Mouse (Mus musculus) midbrain, embryonic 14.5 days (tissue): ENCODE measurements at regions not wholly inside any gene's neighbourhood (a gene's known extent, or its start where the extent isn't known, plus 50 kb on each side); places are given as distances from the start of the nearest gene placed in this dataset.

Experiments used
- ATAC-seq: fragments of 200-750 bp; cut with Nextera tagmentation; 2 replicates; pipeline ENCODE4 v1.8.0; 2017; ENCODE audit warnings: moderate number of reproducible peaks, moderate library complexity; ENCODE audit not compliant: low FRiP score, low TSS enrichment
- DNase-seq: peaks from one replicate; pipeline ENCODE4 v3.0.0-alpha.2; 2015
- H3K27ac ChIP-seq: fragments of 300-500 bp; sonication (generic); replicated peaks from 2 replicates; pipeline ENCODE4 v1.5.1; 2014; ENCODE audit warnings: mild to moderate bottlenecking, low read depth, low read length, moderate library complexity
- H3K27me3 ChIP-seq: fragments of 300-500 bp; sonication (generic); 2 replicates; pipeline ENCODE4 v1.6.1; 2014; ENCODE audit warnings: low read length, control low read depth, mixed read lengths; ENCODE audit not compliant: control insufficient read depth, insufficient read depth
- H3K36me3 ChIP-seq: fragments of 300-500 bp; sonication (generic); 2 replicates; pipeline ENCODE4 v1.6.1; 2014; ENCODE audit warnings: low read length, control low read depth; ENCODE audit not compliant: control insufficient read depth, insufficient read depth
- H3K4me1 ChIP-seq: fragments of 300-500 bp; sonication (generic); 2 replicates; pipeline ENCODE4 v1.6.1; 2014; ENCODE audit warnings: mild to moderate bottlenecking, antibody characterized with exemption, low read length, control low read depth; ENCODE audit not compliant: control insufficient read depth, insufficient read depth
- H3K4me2 ChIP-seq: fragments of 300-500 bp; sonication (generic); 2 replicates; pipeline ENCODE4 v1.6.1; 2014; ENCODE audit warnings: mild to moderate bottlenecking, low read length, moderate library complexity
- H3K4me3 ChIP-seq: fragments of 300-500 bp; sonication (generic); replicated peaks from 2 replicates; pipeline ENCODE4 v1.5.1; 2014; ENCODE audit warnings: low read depth, low read length
- H3K9ac ChIP-seq: fragments of 300-500 bp; sonication (generic); replicated peaks from 2 replicates; pipeline ENCODE4 v1.6.1; 2014; ENCODE audit warnings: mild to moderate bottlenecking, low read length, moderate library complexity
- H3K9me3 ChIP-seq: fragments of 300-500 bp; sonication (generic); 2 replicates; pipeline ENCODE4 v1.6.1; 2016; ENCODE audit warnings: low read length, control low read depth, mixed read lengths; ENCODE audit not compliant: control insufficient read depth
- WGBS: fragments of 180-500 bp; shearing (Covaris S2); extraction: QIAGEN DNeasy Blood & Tissue Kit; methylation state at CpG from one replicate; pipeline ENCODE4 v1.1.7; 2014; 5-methylcytosine and 5-hydroxymethylcytosine counted together

DNA sequence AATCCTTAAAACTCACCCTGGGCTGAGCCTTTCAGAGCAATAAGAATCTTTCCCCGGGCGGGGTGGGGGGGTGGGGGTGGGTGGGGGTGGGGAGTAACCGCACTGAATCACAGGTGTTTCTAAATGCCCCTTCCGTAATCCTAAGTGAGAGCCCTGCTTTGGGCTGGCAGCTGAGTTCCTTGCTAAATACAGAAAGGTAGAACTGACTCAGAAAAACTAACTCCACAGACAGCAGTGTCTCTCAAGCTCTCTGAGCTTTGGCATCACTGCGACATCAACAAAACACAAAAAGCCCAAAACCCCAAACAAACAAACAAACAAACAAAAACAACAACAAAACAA lies 105.9 kb upstream of the Map4k3 start:
- Histone ChIP-seq H3K36me3 (no peaks in the 10 kb centered on the region), H3K27me3 (no peaks in the 10 kb centered on the region), H3K9ac (no peak overlapping the region), H3K27ac (no peak overlapping the region), H3K4me2 (no peak overlapping the region), H3K4me3 (no peak overlapping the region), H3K4me1 (0 out of 2 replicates have a peak, but pooled peaks cover 3% of the 10 kb centered on the region), H3K9me3 (no peaks in the 10 kb centered on the region)
- DNase-seq (no peak), ATAC-seq (no peak)
- 42% methylated on average over 5 of the region's 5 CpGs for WGBS

DNA sequence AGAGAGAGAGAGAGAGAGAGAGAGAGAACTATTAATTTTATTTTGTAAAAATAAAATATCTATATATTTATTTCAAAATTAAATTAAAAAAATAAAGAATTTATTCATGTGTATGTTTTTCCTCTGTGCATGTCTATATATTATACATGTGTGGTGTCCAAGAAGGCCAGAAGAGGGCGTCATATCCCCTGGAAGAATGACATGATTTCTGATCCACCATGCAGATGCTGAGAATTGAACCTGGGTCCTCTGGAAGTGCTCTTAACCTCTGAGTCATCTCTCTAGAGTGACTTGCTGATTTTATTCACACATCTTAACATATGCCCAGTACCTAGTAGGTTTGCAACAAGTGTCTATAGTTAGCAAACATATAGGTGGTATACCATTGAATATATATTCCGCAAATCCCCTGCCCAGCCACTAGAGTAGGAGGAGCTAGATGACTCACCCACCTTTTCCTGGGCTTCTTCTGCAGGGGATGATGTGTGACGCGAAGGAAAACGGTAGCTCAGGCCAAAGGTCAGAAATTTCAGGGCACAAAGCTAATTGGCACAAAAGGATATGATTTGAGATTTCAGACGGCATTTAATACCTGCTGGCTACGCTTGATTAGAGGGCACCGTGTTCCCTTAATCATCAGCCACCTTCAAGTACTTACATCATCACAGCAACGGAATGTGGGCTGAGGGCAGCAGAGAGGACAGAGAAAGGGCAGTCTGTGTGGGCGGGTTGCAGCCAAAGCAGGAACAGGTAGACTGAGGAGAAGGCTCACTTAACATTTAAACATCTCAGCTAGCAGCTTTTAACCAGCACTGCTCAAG lies 105.3 kb upstream of the Map4k3 start:
- Histone ChIP-seq H3K4me3 (no peak overlapping the region), H3K4me2 (no peak overlapping the region), H3K36me3 (no peaks in the 10 kb centered on the region), H3K9me3 (no peaks in the 10 kb centered on the region), H3K9ac (no peak overlapping the region), H3K4me1 (0 out of 2 replicates have a peak, but pooled peaks cover 3% of the 10 kb centered on the region), H3K27me3 (no peaks in the 10 kb centered on the region), H3K27ac (no peak overlapping the region)
- DNase-seq (no peak), ATAC-seq (no peak)
- WGBS: 41% methylated on average over 10 of the region's 10 CpGs

DNA sequence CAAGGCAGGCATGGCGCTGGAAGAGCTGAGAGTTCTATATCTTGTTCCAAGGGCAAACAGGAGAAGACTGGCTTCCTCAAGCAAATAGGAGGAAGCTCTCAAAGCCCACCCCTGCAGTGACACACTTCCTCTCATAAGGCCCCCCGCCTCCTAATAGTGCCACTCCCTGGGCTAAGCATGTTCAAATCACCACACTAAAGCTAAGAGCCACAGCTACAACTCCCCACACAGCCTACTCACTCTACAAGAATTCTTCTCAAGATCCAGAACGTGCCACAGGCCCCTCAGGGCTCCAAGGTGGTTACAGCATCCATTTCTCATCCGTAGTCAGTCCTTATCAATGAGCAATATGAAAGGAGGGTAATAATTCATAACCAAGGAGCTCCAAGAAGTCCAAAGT lies 103.4 kb upstream of the Map4k3 start:
- no peak for ATAC-seq
- DNase-seq: no peak
- no peak overlapping the region for H3K27ac ChIP-seq
- H3K36me3 ChIP-seq: no peaks in the 10 kb centered on the region
- H3K4me1 ChIP-seq: 0 out of 2 replicates have a peak, but pooled peaks cover 3% of the 10 kb centered on the region
- WGBS: 84% methylated on average over 4 of the region's 4 CpGs
- H3K27me3 ChIP-seq: no peaks in the 10 kb centered on the region
- H3K4me3 ChIP-seq: no peak overlapping the region
- no peak overlapping the region for H3K9ac ChIP-seq
- no peak overlapping the region for H3K4me2 ChIP-seq
- no peaks in the 10 kb centered on the region for H3K9me3 ChIP-seq

DNA sequence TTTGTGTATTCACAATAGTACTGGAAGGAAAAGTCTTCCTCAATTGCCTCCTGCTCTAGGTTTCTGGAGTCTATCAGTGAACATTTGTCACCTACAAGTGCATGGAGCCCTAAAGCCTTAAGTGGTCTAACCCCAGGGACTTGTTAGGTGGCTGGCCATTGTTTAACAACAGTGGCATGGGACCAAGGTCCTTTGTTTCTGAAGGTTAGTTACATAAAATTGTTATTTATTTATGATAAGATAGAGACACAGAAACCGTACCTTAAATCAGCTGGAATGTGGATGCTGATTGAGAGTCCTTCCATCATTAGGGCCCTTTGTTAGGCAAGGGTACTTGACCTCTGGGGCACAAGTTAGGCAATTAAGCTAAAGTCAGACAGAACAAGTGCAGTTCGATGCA lies 99.6 kb upstream of the Map4k3 start:
- Histone ChIP-seq H3K4me2 (no peak overlapping the region), H3K9ac (no peak overlapping the region), H3K36me3 (no peaks in the 10 kb centered on the region), H3K4me1 (no peaks in the 10 kb centered on the region), H3K27ac (no peak overlapping the region), H3K9me3 (no peaks in the 10 kb centered on the region), H3K4me3 (no peak overlapping the region), H3K27me3 (no peaks in the 10 kb centered on the region)
- WGBS: 79% methylated on average over 2 of the region's 2 CpGs
- DNase-seq (no peak), ATAC-seq (no peak)

DNA sequence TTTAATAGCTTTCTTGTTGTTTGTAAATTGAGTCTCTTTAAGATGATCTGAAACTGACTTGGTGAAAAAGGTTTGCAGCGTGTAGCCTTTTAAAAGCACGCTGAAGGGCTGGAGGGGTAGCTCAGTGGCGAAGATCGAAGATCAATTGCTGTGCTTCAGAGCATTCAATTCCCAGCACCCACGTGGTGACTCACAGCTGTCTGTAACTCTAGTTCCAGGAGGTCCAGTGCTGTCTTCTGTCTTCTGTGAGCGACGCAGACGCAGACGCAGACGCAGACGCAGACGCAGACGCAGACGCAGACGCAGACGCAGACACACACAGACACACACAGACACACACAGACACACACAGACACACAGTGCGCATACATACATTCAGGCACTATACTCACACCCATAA lies 99.1 kb upstream of the Map4k3 start:
- Histone ChIP-seq H3K4me2 (no peak overlapping the region), H3K4me3 (no peak overlapping the region), H3K27me3 (no peaks in the 10 kb centered on the region), H3K9me3 (no peaks in the 10 kb centered on the region), H3K4me1 (no peaks in the 10 kb centered on the region), H3K9ac (no peak overlapping the region), H3K27ac (no peak overlapping the region), H3K36me3 (no peaks in the 10 kb centered on the region)
- ATAC-seq (no peak), DNase-seq (no peak)
- WGBS: 89% methylated on average over 17 of the region's 17 CpGs

DNA sequence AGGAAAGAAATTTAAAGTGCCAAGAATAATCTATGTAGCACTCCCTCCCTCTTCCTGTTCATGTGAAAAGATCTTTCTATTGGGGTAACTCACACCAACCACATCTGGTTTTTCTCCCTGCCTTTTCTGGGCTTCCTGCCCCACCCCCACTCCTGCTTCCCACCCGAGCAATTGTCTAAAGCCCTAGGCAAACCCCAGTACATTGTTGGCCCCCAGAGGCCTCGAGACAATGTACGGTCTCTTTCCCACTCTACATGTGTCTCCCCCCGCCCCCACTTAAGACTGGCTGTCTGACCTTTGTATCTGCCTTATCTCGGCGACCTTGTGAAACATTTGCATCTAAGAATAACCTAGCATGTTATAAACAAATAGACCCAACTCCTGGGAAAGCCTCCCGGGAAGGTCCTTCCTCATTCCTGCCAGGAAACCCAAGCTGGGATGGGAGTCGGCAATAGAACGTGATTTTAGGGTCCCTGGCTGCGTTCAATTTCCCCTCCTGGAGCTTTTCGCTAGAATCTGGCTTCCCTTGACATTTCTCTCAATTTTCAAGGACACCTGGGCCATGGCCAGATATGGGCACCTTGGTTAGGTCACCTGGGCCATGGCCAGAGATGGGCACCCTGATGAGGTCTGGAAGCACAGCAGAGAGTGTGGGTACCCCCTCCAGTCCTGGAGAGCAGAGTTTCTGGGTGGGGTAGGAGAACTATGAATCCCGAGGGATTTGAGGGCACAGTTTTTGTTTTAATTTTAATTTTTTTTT lies 97.9 kb upstream of the Map4k3 start:
- Histone ChIP-seq H3K27ac (no peak overlapping the region), H3K9me3 (no peaks in the 10 kb centered on the region), H3K4me1 (no peaks in the 10 kb centered on the region), H3K36me3 (no peaks in the 10 kb centered on the region), H3K27me3 (no peaks in the 10 kb centered on the region), H3K4me3 (no peak overlapping the region), H3K9ac (no peak overlapping the region), H3K4me2 (no peak overlapping the region)
- 60% methylated on average over 12 of the region's 12 CpGs for WGBS
- ATAC-seq: no peak
- DNase-seq: no peak

DNA sequence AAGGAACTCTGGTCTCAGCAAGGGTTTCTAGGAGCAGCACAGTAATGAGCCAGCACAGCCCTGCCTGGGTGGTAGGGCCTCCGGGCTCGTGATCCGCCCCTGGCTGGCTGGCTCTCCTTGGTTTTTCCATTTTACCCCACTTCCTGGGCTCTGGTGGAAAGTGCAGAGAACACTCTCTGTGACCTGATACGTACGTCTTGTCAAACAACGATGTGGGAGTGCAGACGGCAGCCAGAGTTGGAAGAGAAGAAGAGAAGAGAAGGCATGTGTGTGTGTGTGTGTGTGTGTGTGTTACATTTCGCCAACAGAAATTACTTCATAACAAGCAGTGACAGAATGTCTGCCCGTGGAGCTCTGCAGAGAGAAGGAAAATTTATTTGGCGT lies 97.2 kb upstream of the Map4k3 start:
- no peak for DNase-seq
- no peaks in the 10 kb centered on the region for H3K27me3 ChIP-seq
- no peak overlapping the region for H3K4me3 ChIP-seq
- no peaks in the 10 kb centered on the region for H3K36me3 ChIP-seq
- no peaks in the 10 kb centered on the region for H3K4me1 ChIP-seq
- H3K9ac ChIP-seq: no peak overlapping the region
- no peaks in the 10 kb centered on the region for H3K9me3 ChIP-seq
- 75% methylated on average over 10 of the region's 10 CpGs for WGBS
- no peak for ATAC-seq
- no peak overlapping the region for H3K27ac ChIP-seq
- no peak overlapping the region for H3K4me2 ChIP-seq

DNA sequence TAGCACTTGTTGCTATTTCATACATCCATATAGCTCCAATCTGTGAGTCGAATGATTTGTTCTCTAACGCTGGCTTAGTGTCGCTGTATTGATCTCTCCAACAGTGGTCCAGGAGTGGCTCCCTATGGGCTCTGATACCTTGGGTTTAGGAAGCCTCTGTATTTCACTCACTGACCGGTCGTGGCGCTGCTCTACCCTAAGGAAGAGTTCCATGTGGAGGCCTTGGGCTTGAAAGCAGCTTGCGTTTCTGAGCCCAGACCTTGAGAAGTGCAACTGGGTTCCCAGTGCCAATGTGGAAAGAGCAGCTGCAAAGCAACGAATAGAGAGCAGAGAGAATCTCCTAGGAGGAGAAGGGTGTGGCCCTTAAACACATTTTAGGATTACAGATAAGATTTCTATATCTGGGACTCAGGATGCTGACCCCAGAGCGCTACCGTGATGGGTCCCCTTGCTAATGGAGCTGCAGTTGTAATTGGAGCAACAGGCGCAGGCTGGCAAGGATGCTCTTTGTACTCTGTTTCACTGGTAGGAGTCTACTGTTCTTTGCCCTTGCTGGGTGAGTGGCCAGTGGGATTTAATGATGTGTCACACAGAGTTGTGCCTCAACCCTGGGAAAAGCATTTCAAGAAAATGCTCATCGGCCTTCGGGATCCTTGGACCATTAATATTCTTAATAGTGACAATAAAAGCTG lies 96.7 kb upstream of the Map4k3 start:
- DNase-seq (no peak), ATAC-seq (no peak)
- no peaks in the 10 kb centered on the region for H3K9me3 ChIP-seq
- H3K27ac ChIP-seq: no peak overlapping the region
- no peak overlapping the region for H3K9ac ChIP-seq
- H3K4me3 ChIP-seq: no peak overlapping the region
- H3K36me3 ChIP-seq: no peaks in the 10 kb centered on the region
- no peaks in the 10 kb centered on the region for H3K4me1 ChIP-seq
- 87% methylated on average over 13 of the region's 13 CpGs for WGBS
- H3K27me3 ChIP-seq: no peaks in the 10 kb centered on the region
- H3K4me2 ChIP-seq: no peak overlapping the region
